Comparison of ENCODE assay signal across 8 mouse cellular contexts in genomic region chr8:111027391-111027937, GRCm38 (mm10). TPM values are rescaled to one million over a fixed set of nuclear protein-coding genes. Genes with fewer than 3 reads are reported as not detected.
DNase-seq lines count a peak whose midpoint lies in the region; ATAC-seq and TF ChIP-seq lines count a peak whose summit lies in the region.

No protein-coding gene starts in this region.

- H3K4me1 ChIP-seq in G1E (ENCODE audit: insufficient read depth, low read depth, low read length): peaks cover 34% of the 10 kb centered on the region
- no peaks in the 10 kb centered on the region; the same call in 1 of the 2 replicates for H3K4me1 ChIP-seq in cerebellum, adult 2 months (ENCODE audit: control insufficient read depth, insufficient read depth, low read length)
- H3K4me1 ChIP-seq in lung, embryonic 16.5 days (replicated peaks; ENCODE audit: control insufficient read depth, insufficient read depth, low read length): peaks cover 5% of the 10 kb centered on the region

- H3K36me3 ChIP-seq in G1E (replicated peaks): peaks cover 16% of the 10 kb centered on the region
- H3K36me3 ChIP-seq in lung, embryonic 16.5 days (ENCODE audit: control insufficient read depth, insufficient read depth, low read length): no peaks in the 10 kb centered on the region

- ATAC-seq in G1E (ENCODE audit: extremely low read depth, insufficient number of reproducible peaks, low FRiP score, poor library complexity, severe bottlenecking): peak; percentile 89
- peak; percentile 97 to 98 for ATAC-seq in hematopoietic stem cell, adult 5-6 weeks (replicated peaks in 1 of 2; ENCODE audit: insufficient read depth in 1 of 2, low FRiP score in 2 of 2, low TSS enrichment in 1 of 2, low read depth in 1 of 2, poor library complexity in 2 of 2, severe bottlenecking in 2 of 2)
- ATAC-seq in lung, embryonic 16.5 days (ENCODE audit: low read depth): peak; percentile 99

- peak; percentile 80 for DNase-seq in G1E (ENCODE audit: low spot score)
- peak; percentile 91 for DNase-seq in cerebellum, adult 2 months
- peak; percentile 70 for DNase-seq in forelimb bud, embryonic 11.5 days (ENCODE audit: low read depth, low spot score)
- peak; percentile 58 for DNase-seq in layer of hippocampus, adult 9-10 months (ENCODE audit: low spot score)
- peak; percentile 58 for DNase-seq in ovary, postnatal 10 days (ENCODE audit: low spot score)
- DNase-seq in thymus, postnatal 10 days (ENCODE audit: low spot score in 2 of 2): peak; percentile 43 to 70

- H3K4me3 ChIP-seq in G1E (ENCODE audit: low read depth, low read length): peak overlapping the region; percentile 88
- peak overlapping the region; percentile 70 for H3K4me3 ChIP-seq in cerebellum, adult 2 months (replicated peaks; ENCODE audit: insufficient read depth, low read depth, low read length)
- H3K4me3 ChIP-seq in lung, embryonic 16.5 days (ENCODE audit: low read length): peak overlapping the region; percentile 90

- TF ChIP-seq POLR2A in cerebellum, adult 2 months (IDR thresholded peaks at IDR 0.05; ENCODE audit: borderline replicate concordance, insufficient read depth, low read length): peak; percentile 80; the same call in 1 of the 2 replicates

- peak overlapping the region; percentile 88 for H3K4me2 ChIP-seq in lung, embryonic 16.5 days (ENCODE audit: low read depth, low read length)

- H3K9ac ChIP-seq in lung, embryonic 16.5 days (ENCODE audit: low read length): peak overlapping the region; percentile 90

- under 1% methylated on average over 31 of the region's 31 CpGs for WGBS in cerebellum, adult 2 months
- under 1% methylated on average over 31 of the region's 31 CpGs for WGBS in lung, embryonic 16.5 days

- H3K27ac ChIP-seq in cerebellum, adult 2 months (ENCODE audit: insufficient read depth, low read length): peak overlapping the region; percentile 18
- peak overlapping the region; percentile 85 for H3K27ac ChIP-seq in lung, embryonic 16.5 days (ENCODE audit: low read length)

- H3K9me3 ChIP-seq in G1E (replicated peaks): no peaks in the 10 kb centered on the region
- no peaks in the 10 kb centered on the region for H3K9me3 ChIP-seq in lung, embryonic 16.5 days (ENCODE audit: control insufficient read depth, low read length)

- no peak for TF ChIP-seq CTCF in G1E (IDR thresholded peaks at IDR 0.05; ENCODE audit: low read depth, low read length)
- no peak for TF ChIP-seq CTCF in cerebellum, adult 2 months (IDR thresholded peaks at IDR 0.05; ENCODE audit: borderline replicate concordance, insufficient read depth, low read depth, low read length)

- H3K27me3 ChIP-seq in G1E (ENCODE audit: insufficient read depth, low read length): no peaks in the 10 kb centered on the region
- H3K27me3 ChIP-seq in cerebellum, adult 2 months (ENCODE audit: control insufficient read depth, insufficient read depth, low read length): no peaks in the 10 kb centered on the region
- no peaks in the 10 kb centered on the region; the same call in 1 of the 2 replicates for H3K27me3 ChIP-seq in lung, embryonic 16.5 days (ENCODE audit: control insufficient read depth, insufficient read depth, low read depth, low read length)

RNA-seq across cellular contexts. Expression of gene Ddx19b, which starts 4.1 kb away (rescaled TPM):
- total RNA-seq in G1E (2014; fragmentation: Nextera tagmentation) (17.4 and 18.8 TPM in 2 replicates), G1E (2017) (21.7 and 21.9 TPM in 2 replicates)
- 5.1 and 6.3 TPM in 2 replicates for polyA plus RNA-seq in G1E (2012)
- polyA plus RNA-seq in cerebellum, adult 2 months (2012; rRNA removed): 13.6 and 14.9 TPM in 2 replicates
- total RNA-seq in hematopoietic stem cell, adult 5-6 weeks (2017): 15.7 and 17.2 TPM in 2 replicates
- polyA plus RNA-seq in lung, embryonic 16.5 days (2015; fragmentation: Nextera tagmentation; extraction: Ambion mirVana): 6.0 and 7.2 TPM in 2 replicates

RNA-seq across cellular contexts. Expression of gene Aars, which starts 5.5 kb away (rescaled TPM):
- total RNA-seq in G1E (2014; fragmentation: Nextera tagmentation) (126 and 131 TPM in 2 replicates), G1E (2017) (77.0 and 81.8 TPM in 2 replicates)
- 37.3 and 56.4 TPM in 2 replicates for polyA plus RNA-seq in G1E (2012)
- 101 and 108 TPM in 2 replicates for polyA plus RNA-seq in cerebellum, adult 2 months (2012; rRNA removed)
- 33.8 and 35.0 TPM in 2 replicates for total RNA-seq in hematopoietic stem cell, adult 5-6 weeks (2017)
- polyA plus RNA-seq in lung, embryonic 16.5 days (2015; fragmentation: Nextera tagmentation; extraction: Ambion mirVana): 47.2 and 50.9 TPM in 2 replicates

RNA-seq across cellular contexts. Expression of gene Exosc6, which starts 28.7 kb away (rescaled TPM):
- not detected in 2 replicates for total RNA-seq in G1E (2014; fragmentation: Nextera tagmentation)
- total RNA-seq in G1E (2017): 13.9 and 17.0 TPM in 2 replicates
- 88.0 and 119 TPM in 2 replicates for polyA plus RNA-seq in G1E (2012)
- polyA plus RNA-seq in cerebellum, adult 2 months (2012; rRNA removed): not detected in 2 replicates
- total RNA-seq in hematopoietic stem cell, adult 5-6 weeks (2017): 20.1 and 25.7 TPM in 2 replicates
- 2.1 and 5.4 TPM in 2 replicates for polyA plus RNA-seq in lung, embryonic 16.5 days (2015; fragmentation: Nextera tagmentation; extraction: Ambion mirVana)

RNA-seq across cellular contexts. Expression of gene Ddx19a, which starts 29.9 kb away (rescaled TPM):
- total RNA-seq in G1E (2014; fragmentation: Nextera tagmentation) (205 and 207 TPM in 2 replicates), G1E (2017) (38.2 and 45.1 TPM in 2 replicates)
- 60.3 and 81.1 TPM in 2 replicates for polyA plus RNA-seq in G1E (2012)
- 29.4 and 32.1 TPM in 2 replicates for polyA plus RNA-seq in cerebellum, adult 2 months (2012; rRNA removed)
- 33.8 and 45.6 TPM in 2 replicates for total RNA-seq in hematopoietic stem cell, adult 5-6 weeks (2017)
- 12.9 and 13.5 TPM in 2 replicates for polyA plus RNA-seq in lung, embryonic 16.5 days (2015; fragmentation: Nextera tagmentation; extraction: Ambion mirVana)

Comparison
In these comparisons a context has a peak if more than half of its experiments do, and no peak if none do; other contexts are left out.
1. Peak in every context shown above with its lines: DNase-seq, ATAC-seq, H3K4me3 ChIP-seq and H3K27ac ChIP-seq.
2. RNA of gene Exosc6, which starts 28.7 kb away (polyA plus RNA-seq): 88.0 to 119 TPM in G1E; 2.1 to 5.4 TPM in lung, embryonic 16.5 days and not detected in cerebellum, adult 2 months; every median in the first group is over 10 times any median in the second.